Mouse (Mus musculus) heart, postnatal 0 days (tissue): ENCODE data around the gene Nek7. TPM values are rescaled to one million over a fixed set of nuclear protein-coding genes. Genes with fewer than 3 reads are reported as not detected.

Source experiments
- ATAC-seq: fragments of 200-750 bp; cut with Nextera tagmentation; 2 replicates; pipeline ENCODE4 v1.8.0; 2017; ENCODE audit warnings: low read depth, moderate number of reproducible peaks, moderate library complexity; ENCODE audit not compliant: insufficient read depth
- DNase-seq: peaks from one replicate; pipeline ENCODE4 v3.0.0-alpha.2; 2016; ENCODE audit warnings: low spot score
- H3K27ac ChIP-seq: fragments of 300-500 bp; sonication (generic); 2 replicates; pipeline ENCODE4 v1.5.1; 2014; ENCODE audit warnings: low read depth, mild to moderate bottlenecking
- H3K27me3 ChIP-seq: fragments of 300-500 bp; sonication (generic); 2 replicates; pipeline ENCODE4 v1.6.1; 2014; ENCODE audit warnings: low read length, mixed read lengths; ENCODE audit not compliant: control insufficient read depth, insufficient read depth
- H3K36me3 ChIP-seq: fragments of 300-500 bp; sonication (generic); replicated peaks from 2 replicates; pipeline ENCODE4 v1.6.1; 2014; ENCODE audit warnings: low read length, mixed read lengths; ENCODE audit not compliant: control insufficient read depth, insufficient read depth
- H3K4me1 ChIP-seq: fragments of 300-500 bp; sonication (generic); 2 replicates; pipeline ENCODE4 v1.6.1; 2014; ENCODE audit warnings: antibody characterized with exemption; ENCODE audit not compliant: control insufficient read depth, insufficient read depth
- H3K4me2 ChIP-seq: fragments of 300-500 bp; sonication (generic); 2 replicates; pipeline ENCODE4 v1.6.1; 2014; ENCODE audit warnings: low read depth, mild to moderate bottlenecking, low read length, moderate library complexity
- H3K4me3 ChIP-seq: fragments of 300-500 bp; sonication (generic); 2 replicates; pipeline ENCODE4 v1.5.1; 2014; ENCODE audit warnings: low read depth, low read length
- H3K9ac ChIP-seq: fragments of 300-500 bp; sonication (generic); replicated peaks from 2 replicates; pipeline ENCODE4 v1.6.1; 2014; ENCODE audit warnings: low read depth, low read length, mixed read lengths
- H3K9me3 ChIP-seq: fragments of 300-500 bp; sonication (generic); replicated peaks from 2 replicates; pipeline ENCODE4 v1.6.1; 2016; ENCODE audit warnings: low read length; ENCODE audit not compliant: control insufficient read depth
- CTCF ChIP-seq: IDR thresholded peaks from 2 replicates; pipeline ENCODE4 v1.5.1; 2016; ENCODE audit warnings: antibody characterized with exemption, control low read depth, low read depth
- EP300 ChIP-seq: IDR thresholded peaks from 2 replicates; pipeline ENCODE4 v1.6.1; 2016; ENCODE audit warnings: antibody characterized with exemption, low read depth
- WGBS: fragments of 180-500 bp; shearing (Covaris S2); extraction: QIAGEN DNeasy Blood & Tissue Kit; methylation state at CpG from one replicate; pipeline ENCODE4 v1.1.7; 2014; 5-methylcytosine and 5-hydroxymethylcytosine counted together
- polyA plus RNA-seq: library from polyadenylated mRNA; unstranded; fragments of >200 nt; fragmentation: Nextera tagmentation; extraction: Ambion mirVana; gene quantifications from 2 replicates; pipeline ENCODE4 v1.2.1, GENCODE M21; 2015
- total RNA-seq: library from RNA; depleted of rRNA; stranded (reverse); fragments of >200 nt; gene quantifications from 2 replicates; pipeline ENCODE4 v1.2.3, GENCODE M21; 2014; ENCODE audit warnings: low replicate concordance

Nek7 gene
- total and polyA plus RNA-seq, 2 experiments from 2014 or later: 43.8 to 44.6 TPM

GRCm38 (mm10) chr1:138523962-138524361 lies 96.0 kb downstream of the Nek7 start:
- 84% methylated on average over 6 of the region's 6 CpGs for WGBS
- no peaks in the 10 kb centered on the region for H3K27me3 ChIP-seq
- no peaks in the 10 kb centered on the region for H3K9me3 ChIP-seq
- H3K4me3 ChIP-seq: no peak overlapping the region
- no peak for TF ChIP-seq CTCF
- no peak for TF ChIP-seq EP300
- no peak overlapping the region for H3K9ac ChIP-seq
- H3K27ac ChIP-seq: no peak overlapping the region
- H3K36me3 ChIP-seq: 0 out of 2 replicates have a peak, but pooled peaks cover 2% of the 10 kb centered on the region
- DNase-seq: no peak
- no peak overlapping the region for H3K4me2 ChIP-seq
- no peak for ATAC-seq
- no peaks in the 10 kb centered on the region for H3K4me1 ChIP-seq

GRCm38 (mm10) chr1:138518235-138518634 lies 101.7 kb downstream of the Nek7 start:
- WGBS: 72% methylated on average over 5 of the region's 5 CpGs

GRCm38 (mm10) chr1:138517360-138518099 lies 102.4 kb downstream of the Nek7 start:
- ATAC-seq (no peak), DNase-seq (peak; percentile 18)
- H3K9ac ChIP-seq: no peak overlapping the region
- peaks cover 8% of the 10 kb centered on the region; the same call in 1 of the 2 replicates for H3K36me3 ChIP-seq
- peak overlapping the region; percentile 38 for H3K27ac ChIP-seq
- no peaks in the 10 kb centered on the region for H3K27me3 ChIP-seq
- H3K9me3 ChIP-seq: no peaks in the 10 kb centered on the region
- WGBS: 38% methylated on average over 6 of the region's 6 CpGs
- H3K4me3 ChIP-seq: peak overlapping the region; percentile 13; the same call in 1 of the 2 replicates
- H3K4me2 ChIP-seq: peak overlapping the region; percentile 36; the same call in 1 of the 2 replicates
- TF ChIP-seq CTCF (no peak), EP300 (no peak)
- H3K4me1 ChIP-seq: peaks cover 6% of the 10 kb centered on the region

More at GRCm38 (mm10) chr1:138518235-138518634, 101.7 kb downstream of the Nek7 start:
- Histone ChIP-seq H3K36me3 (peaks cover 8% of the 10 kb centered on the region; the same call in 1 of the 2 replicates), H3K4me2 (no peak overlapping the region), H3K27me3 (no peaks in the 10 kb centered on the region), H3K9me3 (no peaks in the 10 kb centered on the region), H3K4me1 (peaks cover 6% of the 10 kb centered on the region), H3K27ac (no peak overlapping the region), H3K9ac (no peak overlapping the region), H3K4me3 (no peak overlapping the region)
- ATAC-seq (no peak), DNase-seq (no peak)
- TF ChIP-seq CTCF: no peak
- no peak for TF ChIP-seq EP300

GRCm38 (mm10) chr1:138516946-138517345 lies 103.0 kb downstream of the Nek7 start:
- Histone ChIP-seq H3K9ac (no peak overlapping the region), H3K36me3 (peaks cover 8% of the 10 kb centered on the region; the same call in 1 of the 2 replicates), H3K27me3 (no peaks in the 10 kb centered on the region), H3K4me2 (peak overlapping the region; percentile 36; the same call in 1 of the 2 replicates), H3K27ac (peak overlapping the region; percentile 38), H3K4me1 (peaks cover 6% of the 10 kb centered on the region), H3K4me3 (peak overlapping the region; percentile 13; the same call in 1 of the 2 replicates), H3K9me3 (no peaks in the 10 kb centered on the region)
- DNase-seq (no peak), ATAC-seq (no peak)
- no peak for TF ChIP-seq CTCF
- no peak for TF ChIP-seq EP300
- WGBS: 38% methylated on average over 2 of the region's 2 CpGs

GRCm38 (mm10) chr1:138515362-138515761 lies 104.6 kb downstream of the Nek7 start:
- DNase-seq: no peak
- TF ChIP-seq CTCF (no peak), EP300 (no peak)
- ATAC-seq: no peak
- 78% methylated on average over 9 of the region's 9 CpGs for WGBS
- no peak overlapping the region for H3K9ac ChIP-seq
- no peaks in the 10 kb centered on the region for H3K27me3 ChIP-seq
- H3K9me3 ChIP-seq: no peaks in the 10 kb centered on the region
- H3K4me3 ChIP-seq: no peak overlapping the region
- H3K36me3 ChIP-seq: peaks cover 8% of the 10 kb centered on the region; the same call in 1 of the 2 replicates
- no peak overlapping the region for H3K4me2 ChIP-seq
- H3K27ac ChIP-seq: no peak overlapping the region
- peaks cover 6% of the 10 kb centered on the region for H3K4me1 ChIP-seq
